15 mouse cellular contexts compared by ENCODE assay signal in the genomic region with DNA sequence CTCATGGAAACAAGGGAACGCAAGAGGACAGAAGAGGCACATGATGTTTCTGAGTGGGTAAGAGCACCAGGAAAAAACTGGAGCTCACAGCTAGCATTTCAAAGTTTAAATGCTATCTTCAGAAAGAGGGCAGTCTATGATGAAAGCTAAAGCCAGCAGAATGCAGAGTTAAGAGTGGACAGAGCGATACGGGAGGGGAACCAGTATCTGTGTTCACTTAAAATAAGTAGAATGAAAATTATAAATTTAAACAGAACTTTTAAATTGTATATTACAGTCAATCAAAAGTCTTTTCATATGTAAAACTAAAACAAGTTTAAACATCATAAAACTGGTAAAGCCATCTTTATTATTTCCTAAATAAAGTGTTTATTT.
"Had no signal": no experiment of that assay in that cellular context is flagged by ENCODE, and none has a peak within 500 bp of the region (broad histone marks: within the 10 kb centered on the region; RNA-seq: fewer than 3 reads in every experiment).

No protein-coding gene starts in this region.

- H3K4me1 ChIP-seq: neural tube, embryonic 15.5 days; stomach, embryonic 15.5 days had no signal

- H3K27ac ChIP-seq: neural tube, embryonic 15.5 days; stomach, embryonic 15.5 days; stomach, postnatal 0 days had no signal

- H3K9me3 ChIP-seq: neural tube, embryonic 15.5 days; stomach, embryonic 15.5 days had no signal

- DNase-seq: retina, postnatal 1 day; right cerebral cortex, adult 18-20 months; right cerebral cortex, postnatal 14 days; right cerebral cortex, postnatal 25 days; right cerebral cortex, postnatal 4 days; spleen, adult 18-20 months; thymus, adult 18-20 months; thymus, adult 2 months; thymus, postnatal 14 days; thymus, postnatal 25 days; thymus, postnatal 36 days; thymus, postnatal 4 days had no signal

- H3K4me3 ChIP-seq: neural tube, embryonic 15.5 days; stomach, embryonic 15.5 days had no signal

- H3K27me3 ChIP-seq: neural tube, embryonic 15.5 days; stomach, embryonic 15.5 days had no signal
